10 mouse cellular contexts compared by ENCODE assay signal in the genomic region with DNA sequence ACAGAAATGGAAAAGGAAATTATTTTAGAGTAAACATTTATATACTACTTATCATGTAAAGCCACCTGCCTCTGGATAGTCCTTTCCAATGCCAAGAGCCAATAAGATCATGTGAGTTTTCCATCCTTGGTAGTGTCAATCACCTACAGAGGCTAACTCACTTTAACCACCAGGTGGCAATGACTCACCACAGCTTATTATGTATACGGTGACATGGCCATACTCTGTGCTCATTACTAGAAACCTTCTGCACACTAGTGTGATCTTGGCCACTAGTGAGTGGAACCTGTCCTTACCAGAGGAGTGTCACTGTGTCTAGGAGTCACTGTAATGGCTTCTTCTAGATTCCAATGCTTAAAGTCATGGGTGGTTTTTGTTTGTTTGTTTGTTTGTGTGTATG.
DNase-seq lines count a peak whose midpoint lies in the region; TF ChIP-seq lines count a peak whose summit lies in the region.
"Had no signal": no experiment of that assay in that cellular context is flagged by ENCODE, and none has a peak within 500 bp of the region (broad histone marks: within the 10 kb centered on the region; RNA-seq: fewer than 3 reads in every experiment).

No protein-coding gene starts in this region.

- TF ChIP-seq CTCF in ES-Bruce4 (IDR thresholded peaks at IDR 0.05; ENCODE audit: low read depth, low read length) = peak; percentile 1
- 0 out of 2 replicates have a peak, but pooled peaks have one; percentile 13 for TF ChIP-seq CTCF in kidney, adult 2 months (conservative IDR thresholded peaks at IDR 0.05; ENCODE audit: insufficient read depth, insufficient read length, low read depth, low read length)

- no peaks in the 10 kb centered on the region for H3K27me3 ChIP-seq in ES-Bruce4 (ENCODE audit: control insufficient read depth, insufficient read depth, low read length, poor library complexity, severe bottlenecking)
- H3K27me3 ChIP-seq in embryonic facial prominence, embryonic 10.5 days (replicated peaks; ENCODE audit: low read depth, poor library complexity, severe bottlenecking) = no peaks in the 10 kb centered on the region
- no peaks in the 10 kb centered on the region for H3K27me3 ChIP-seq in kidney, adult 2 months (replicated peaks; ENCODE audit: control insufficient read depth, insufficient read depth, low read length)
- H3K27me3 ChIP-seq: heart, embryonic 13.5 days had no signal

- 50% methylated on average over 1 of the region's 1 CpGs for WGBS in embryonic facial prominence, embryonic 10.5 days
- WGBS in kidney, adult 2 months = 23% methylated on average over 1 of the region's 1 CpGs

- no peaks in the 10 kb centered on the region for H3K9me3 ChIP-seq in ES-Bruce4 (replicated peaks; ENCODE audit: control insufficient read depth, insufficient read depth, low read length, poor library complexity, severe bottlenecking)
- H3K9me3 ChIP-seq in embryonic facial prominence, embryonic 10.5 days = no peaks in the 10 kb centered on the region
- H3K9me3 ChIP-seq: heart, embryonic 13.5 days had no signal

- no peak overlapping the region for H3K4me3 ChIP-seq in ES-Bruce4 (ENCODE audit: low read depth, low read length)
- H3K4me3 ChIP-seq in embryonic facial prominence, embryonic 10.5 days = no peak overlapping the region
- no peak overlapping the region for H3K4me3 ChIP-seq in kidney, adult 2 months (ENCODE audit: insufficient read depth, low read depth, low read length)
- H3K4me3 ChIP-seq: heart, embryonic 13.5 days; myocyte had no signal

- no peak overlapping the region for H3K27ac ChIP-seq in ES-Bruce4 (ENCODE audit: insufficient read depth, low read length)
- H3K27ac ChIP-seq in embryonic facial prominence, embryonic 10.5 days (replicated peaks) = no peak overlapping the region
- no peak overlapping the region for H3K27ac ChIP-seq in kidney, adult 2 months (ENCODE audit: insufficient read depth, low read depth, low read length)
- H3K27ac ChIP-seq: heart, embryonic 13.5 days had no signal

- H3K4me1 ChIP-seq in ES-Bruce4 (ENCODE audit: control insufficient read depth, insufficient read depth, low read length) = no peaks in the 10 kb centered on the region
- no peaks in the 10 kb centered on the region for H3K4me1 ChIP-seq in embryonic facial prominence, embryonic 10.5 days
- no peaks in the 10 kb centered on the region for H3K4me1 ChIP-seq in kidney, adult 2 months (ENCODE audit: control insufficient read depth, insufficient read depth, low read length)
- H3K4me1 ChIP-seq: heart, embryonic 13.5 days had no signal

- no peak for TF ChIP-seq EP300 in ES-Bruce4 (IDR thresholded peaks at IDR 0.05; ENCODE audit: insufficient read depth, low read depth, low read length)

- H3K9ac ChIP-seq in ES-Bruce4 (ENCODE audit: low read depth, poor library complexity, severe bottlenecking) = no peak overlapping the region
- H3K9ac ChIP-seq: heart, embryonic 13.5 days had no signal

- no peaks in the 10 kb centered on the region for H3K36me3 ChIP-seq in ES-Bruce4 (ENCODE audit: control insufficient read depth, insufficient read depth, low read length, poor library complexity, severe bottlenecking)
- no peaks in the 10 kb centered on the region for H3K36me3 ChIP-seq in embryonic facial prominence, embryonic 10.5 days (replicated peaks)
- no peaks in the 10 kb centered on the region for H3K36me3 ChIP-seq in kidney, adult 2 months (ENCODE audit: control insufficient read depth, insufficient read depth, low read length)
- H3K36me3 ChIP-seq: heart, embryonic 13.5 days had no signal

- intact Hi-C loops in heart, postnatal 25 days (cut with DNase I) = loop anchor here (5.0 to 10.0 kb wide), 2 partner anchors 765 to 1377 kb away; no protein-coding TSS in a partner anchor

- no peak for TF ChIP-seq POLR2A in ES-Bruce4 (IDR thresholded peaks at IDR 0.05; ENCODE audit: insufficient read depth, low read length)
- TF ChIP-seq POLR2A in kidney, adult 2 months (IDR thresholded peaks at IDR 0.05; ENCODE audit: low read depth, low read length) = no peak

- peak; percentile 12 to 34 for DNase-seq in heart, adult 18-20 months
- no peak for DNase-seq in heart, postnatal 25 days (ENCODE audit: low spot score)
- DNase-seq in embryonic facial prominence, embryonic 10.5 days (ENCODE audit: low spot score) = peak; percentile 15
- peak; percentile 48 for DNase-seq in kidney, adult 2 months
- DNase-seq in urinary bladder, postnatal 4 days (ENCODE audit: low spot score in 2 of 2) = no peak
- no peak for DNase-seq in thymus, adult 18-20 months
- no peak for DNase-seq in cerebellum, adult 9-11 months

Comparison
In these comparisons a context has a peak if more than half of its experiments do, and no peak if none do; other contexts are left out.
1. DNase-seq: peak in heart, adult 18-20 months (2 of 2), embryonic facial prominence, embryonic 10.5 days (single experiment) and kidney, adult 2 months (single experiment); none in heart, postnatal 25 days (single experiment), urinary bladder, postnatal 4 days (0 of 2), thymus, adult 18-20 months (0 of 2) and cerebellum, adult 9-11 months (single experiment).